Mouse (Mus musculus) G1E (cell line): ENCODE results near the gene Sulf2.

Experiments used
- CTCF ChIP-seq: IDR thresholded peaks from 2 replicates; pipeline ENCODE4 v1.5.1; 2012; ENCODE audit warnings: low read depth, low read length, inconsistent platforms, mixed read lengths
- GATA1 ChIP-seq: IDR thresholded peaks from 2 replicates; pipeline ENCODE4 v1.6.1; 2012; ENCODE audit warnings: borderline replicate concordance, low read length, inconsistent platforms, mixed read lengths
- GATA2 ChIP-seq: IDR thresholded peaks from 2 replicates; pipeline ENCODE4 v1.6.1; 2012; ENCODE audit warnings: low read depth, low read length, inconsistent platforms, borderline replicate concordance
- POLR2AphosphoS5 ChIP-seq: IDR thresholded peaks from 2 replicates; pipeline ENCODE4 v1.6.1; 2012; ENCODE audit warnings: low read depth, low read length, inconsistent platforms; ENCODE audit not compliant: insufficient replicate concordance
- TAL1 ChIP-seq: conservative IDR thresholded peaks from 2 replicates; pipeline ENCODE4 v1.6.1; 2012; ENCODE audit warnings: low read depth, low read length, inconsistent platforms, mixed read lengths

GRCm38 (mm10) chr2:166098292-166098933 lies 57.0 kb downstream of the Sulf2 start:
- TF ChIP-seq CTCF (no peak), GATA2 (no peak), GATA1 (no peak), TAL1 (no peak), POLR2AphosphoS5 (no peak)
